Mouse (Mus musculus) stomach, postnatal 0 days (tissue): ENCODE results near the gene Dlg2. TPM values are rescaled to one million over a fixed set of nuclear protein-coding genes. Genes with fewer than 3 reads are reported as not detected.

ENCODE experiments used
- ATAC-seq: fragments of 200-750 bp; cut with Nextera tagmentation; 2 replicates; pipeline ENCODE4 v1.8.0; 2017; ENCODE audit not compliant: low FRiP score, low TSS enrichment
- DNase-seq: peaks from one replicate; pipeline ENCODE4 v3.0.0-alpha.2; 2016; ENCODE audit warnings: low spot score
- H3K27ac ChIP-seq: fragments of 300-500 bp; sonication (generic); replicated peaks from 2 replicates; pipeline ENCODE4 v1.5.1; 2014; ENCODE audit warnings: mild to moderate bottlenecking, control low read depth
- H3K27me3 ChIP-seq: fragments of 300-500 bp; sonication (generic); 2 replicates; pipeline ENCODE4 v1.6.1; 2014; ENCODE audit warnings: low read length; ENCODE audit not compliant: control insufficient read depth, insufficient read depth
- H3K36me3 ChIP-seq: fragments of 300-500 bp; sonication (generic); 2 replicates; pipeline ENCODE4 v1.6.1; 2014; ENCODE audit warnings: low read length, mixed read lengths; ENCODE audit not compliant: control insufficient read depth, insufficient read depth
- H3K4me1 ChIP-seq: fragments of 300-500 bp; sonication (generic); replicated peaks from 2 replicates; pipeline ENCODE4 v1.6.1; 2014; ENCODE audit warnings: antibody characterized with exemption; ENCODE audit not compliant: control insufficient read depth, insufficient read depth
- H3K4me2 ChIP-seq: fragments of 300-500 bp; sonication (generic); replicated peaks from 2 replicates; pipeline ENCODE4 v1.6.1; 2014; ENCODE audit warnings: low read depth, mild to moderate bottlenecking, control low read depth, moderate library complexity
- H3K4me3 ChIP-seq: fragments of 300-500 bp; sonication (generic); 2 replicates; pipeline ENCODE4 v1.5.1; 2014; ENCODE audit warnings: low read depth, low read length, control low read depth
- H3K9ac ChIP-seq: fragments of 300-500 bp; sonication (generic); 2 replicates; pipeline ENCODE4 v1.6.1; 2014; ENCODE audit warnings: mild to moderate bottlenecking, low read length, control low read depth, mixed read lengths
- H3K9me3 ChIP-seq: fragments of 300-500 bp; sonication (generic); 2 replicates; pipeline ENCODE4 v1.6.1; 2016; ENCODE audit warnings: low read length; ENCODE audit not compliant: control insufficient read depth
- CTCF ChIP-seq: IDR thresholded peaks from 2 replicates; pipeline ENCODE4 v1.5.1; 2016; ENCODE audit warnings: antibody characterized with exemption, low read depth, mild to moderate bottlenecking, moderate library complexity
- EP300 ChIP-seq: optimal IDR thresholded peaks from 2 replicates; pipeline ENCODE3; 2016; ENCODE audit warnings: antibody characterized with exemption
- WGBS: fragments of 180-500 bp; shearing (Covaris S2); extraction: QIAGEN DNeasy Blood & Tissue Kit; methylation state at CpG from one replicate; pipeline ENCODE4 v1.1.7; 2014; 5-methylcytosine and 5-hydroxymethylcytosine counted together
- polyA plus RNA-seq: library from polyadenylated mRNA; unstranded; fragments of >200 nt; fragmentation: Nextera tagmentation; extraction: Ambion mirVana; gene quantifications from 2 replicates; pipeline ENCODE4 v1.2.1, GENCODE M21; 2015

The Dlg2 gene
- polyA plus RNA-seq, 1 experiment from 2014 or later: 12.8 TPM

GRCm38 (mm10) chr7:91461352-91461751, 984.9 kb downstream of the Dlg2 start:
- Histone ChIP-seq H3K36me3 (no peaks in the 10 kb centered on the region), H3K4me3 (no peak overlapping the region), H3K4me1 (no peaks in the 10 kb centered on the region), H3K4me2 (no peak overlapping the region), H3K27me3 (no peaks in the 10 kb centered on the region), H3K9ac (no peak overlapping the region), H3K9me3 (no peaks in the 10 kb centered on the region), H3K27ac (no peak overlapping the region)
- ATAC-seq: no peak
- no peak for TF ChIP-seq EP300
- no peak for TF ChIP-seq CTCF
- no peak for DNase-seq
- 86% methylated on average over 3 of the region's 3 CpGs for whole genome bisulfite sequencing

- no peak for TF ChIP-seq CTCF
- no peak for TF ChIP-seq EP300
- WGBS: 43% methylated on average over 7 of the region's 7 CpGs
- Histone ChIP-seq H3K9ac (no peak overlapping the region), H3K4me2 (no peak overlapping the region), H3K27me3 (no peaks in the 10 kb centered on the region), H3K4me3 (no peak overlapping the region), H3K4me1 (no peaks in the 10 kb centered on the region), H3K36me3 (no peaks in the 10 kb centered on the region), H3K9me3 (no peaks in the 10 kb centered on the region), H3K27ac (no peak overlapping the region)
- DNase-seq: no peak
- ATAC-seq: no peak
Measured at GRCm38 (mm10) chr7:91463256-91463655, 986.8 kb downstream of the Dlg2 start.

GRCm38 (mm10) chr7:91467061-91467460, 990.6 kb downstream of the Dlg2 start:
- H3K27ac ChIP-seq: no peak overlapping the region
- TF ChIP-seq EP300 (no peak), CTCF (no peak)
- no peaks in the 10 kb centered on the region for H3K27me3 ChIP-seq
- ATAC-seq (no peak), DNase-seq (no peak)
- WGBS: 58% methylated on average over 3 of the region's 3 CpGs
- H3K9ac ChIP-seq: no peak overlapping the region
- H3K4me3 ChIP-seq: no peak overlapping the region
- H3K4me2 ChIP-seq: no peak overlapping the region
- no peaks in the 10 kb centered on the region for H3K4me1 ChIP-seq
- no peaks in the 10 kb centered on the region for H3K36me3 ChIP-seq
- H3K9me3 ChIP-seq: no peaks in the 10 kb centered on the region

GRCm38 (mm10) chr7:91479145-91479544, 1002.7 kb downstream of the Dlg2 start:
- Histone ChIP-seq H3K4me3 (no peak overlapping the region), H3K36me3 (no peaks in the 10 kb centered on the region), H3K4me1 (no peaks in the 10 kb centered on the region), H3K27ac (no peak overlapping the region), H3K9me3 (no peaks in the 10 kb centered on the region), H3K9ac (no peak overlapping the region), H3K27me3 (no peaks in the 10 kb centered on the region), H3K4me2 (no peak overlapping the region)
- DNase-seq (no peak), ATAC-seq (no peak)
- WGBS: 55% methylated on average over 3 of the region's 3 CpGs
- TF ChIP-seq CTCF: no peak
- TF ChIP-seq EP300: no peak

- H3K9ac ChIP-seq: no peak overlapping the region
- no peaks in the 10 kb centered on the region for H3K9me3 ChIP-seq
- no peaks in the 10 kb centered on the region for H3K36me3 ChIP-seq
- no peak overlapping the region for H3K4me3 ChIP-seq
- TF ChIP-seq CTCF: no peak
- TF ChIP-seq EP300: no peak
- WGBS: 73% methylated on average over 1 of the region's 1 CpGs
- ATAC-seq (no peak), DNase-seq (no peak)
- no peaks in the 10 kb centered on the region for H3K27me3 ChIP-seq
- no peak overlapping the region for H3K27ac ChIP-seq
- H3K4me2 ChIP-seq: no peak overlapping the region
- no peaks in the 10 kb centered on the region for H3K4me1 ChIP-seq
Measured at GRCm38 (mm10) chr7:91481574-91482197, 1005.2 kb downstream of the Dlg2 start.

- H3K27ac ChIP-seq: no peak overlapping the region
- TF ChIP-seq CTCF: no peak
- TF ChIP-seq EP300: no peak
- H3K36me3 ChIP-seq: no peaks in the 10 kb centered on the region
- H3K4me1 ChIP-seq: no peaks in the 10 kb centered on the region
- H3K9ac ChIP-seq: no peak overlapping the region
- no peaks in the 10 kb centered on the region for H3K9me3 ChIP-seq
- H3K4me2 ChIP-seq: no peak overlapping the region
- DNase-seq (no peak), ATAC-seq (no peak)
- 74% methylated on average over 3 of the region's 3 CpGs for WGBS
- no peak overlapping the region for H3K4me3 ChIP-seq
- no peaks in the 10 kb centered on the region for H3K27me3 ChIP-seq
Measured at GRCm38 (mm10) chr7:91493234-91493633, 1016.8 kb downstream of the Dlg2 start.
